Mouse (Mus musculus) heart, embryonic 11.5 days (tissue): Measurements from ENCODE around the gene Cd28. TPM values are rescaled to one million over a fixed set of nuclear protein-coding genes. Genes with fewer than 3 reads are reported as not detected.

Source experiments
- ATAC-seq: fragments of 200-750 bp; cut with Nextera tagmentation; replicated peaks from 2 replicates; pipeline ENCODE4 v1.8.0; 2017; ENCODE audit warnings: moderate library complexity; ENCODE audit not compliant: insufficient number of reproducible peaks, low FRiP score, low TSS enrichment
- H3K27ac ChIP-seq: fragments of 300-500 bp; sonication (generic); 2 replicates; pipeline ENCODE4 v1.5.1; 2014; ENCODE audit warnings: mild to moderate bottlenecking, low read depth, low read length
- H3K27me3 ChIP-seq: fragments of 300-500 bp; sonication (generic); 2 replicates; pipeline ENCODE4 v1.6.1; 2014; ENCODE audit warnings: mild to moderate bottlenecking, low read length, mixed read lengths; ENCODE audit not compliant: control insufficient read depth, insufficient read depth
- H3K36me3 ChIP-seq: fragments of 300-500 bp; sonication (generic); 2 replicates; pipeline ENCODE4 v1.6.1; 2014; ENCODE audit warnings: mild to moderate bottlenecking, low read length, moderate library complexity, mixed read lengths; ENCODE audit not compliant: control insufficient read depth, insufficient read depth
- H3K4me1 ChIP-seq: fragments of 300-500 bp; sonication (generic); 2 replicates; pipeline ENCODE4 v1.6.1; 2014; ENCODE audit warnings: low read length; ENCODE audit not compliant: control insufficient read depth, insufficient read depth
- H3K4me2 ChIP-seq: fragments of 300-500 bp; sonication (generic); 2 replicates; pipeline ENCODE4 v1.6.1; 2014; ENCODE audit warnings: mild to moderate bottlenecking, moderate library complexity
- H3K4me3 ChIP-seq: fragments of 300-500 bp; sonication (generic); 2 replicates; pipeline ENCODE4 v1.5.1; 2014; ENCODE audit warnings: low read depth, low read length
- H3K9ac ChIP-seq: fragments of 300-500 bp; sonication (generic); 2 replicates; pipeline ENCODE4 v1.6.1; 2014; ENCODE audit warnings: mild to moderate bottlenecking, low read depth, low read length, moderate library complexity
- H3K9me3 ChIP-seq: fragments of 300-500 bp; sonication (generic); replicated peaks from 2 replicates; pipeline ENCODE4 v1.6.1; 2016; ENCODE audit warnings: low read length; ENCODE audit not compliant: control insufficient read depth
- WGBS: fragments of 180-500 bp; shearing (Covaris S2); extraction: QIAGEN DNeasy Blood & Tissue Kit; methylation state at CpG from one replicate; pipeline ENCODE4 v1.1.7; 2014; ENCODE audit not compliant: insufficient replicate concordance; 5-methylcytosine and 5-hydroxymethylcytosine counted together
- polyA plus RNA-seq: library from polyadenylated mRNA; unstranded; fragments of >200 nt; fragmentation: Nextera tagmentation; extraction: Ambion mirVana; gene quantifications from 2 replicates; pipeline ENCODE4 v1.2.1, GENCODE M21; 2014

Gene Cd28
- polyA plus RNA-seq, 1 experiment from 2014 or later: 0.07 TPM

DNA sequence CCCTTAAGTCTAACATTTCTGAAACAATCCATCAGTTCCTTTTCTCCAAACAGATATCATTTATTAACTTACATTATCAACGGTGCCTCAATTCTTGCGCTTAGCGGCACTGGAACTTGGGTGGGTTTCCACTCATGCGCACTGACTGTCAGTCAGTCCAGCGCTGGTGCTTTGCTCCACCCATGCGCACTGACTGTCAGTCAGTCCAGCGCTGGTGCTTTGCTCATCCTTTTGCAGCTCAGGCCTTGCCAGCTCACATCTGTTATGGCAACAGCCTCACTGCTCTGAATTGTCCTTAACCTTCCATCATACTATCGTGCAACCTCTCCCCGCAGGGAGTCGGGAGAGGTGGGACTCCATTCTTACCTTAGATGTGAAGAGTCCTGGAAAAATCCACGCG is 37.4 kb downstream of the Cd28 start:
- H3K36me3 ChIP-seq: no peaks in the 10 kb centered on the region
- H3K4me2 ChIP-seq: no peak overlapping the region
- ATAC-seq: no peak
- no peak overlapping the region for H3K4me3 ChIP-seq
- 88% methylated on average over 12 of the region's 12 CpGs for WGBS
- no peak overlapping the region for H3K27ac ChIP-seq
- H3K9me3 ChIP-seq: no peaks in the 10 kb centered on the region
- no peaks in the 10 kb centered on the region for H3K27me3 ChIP-seq
- H3K4me1 ChIP-seq: 0 out of 2 replicates have a peak, but pooled peaks cover 5% of the 10 kb centered on the region
- no peak overlapping the region for H3K9ac ChIP-seq

DNA sequence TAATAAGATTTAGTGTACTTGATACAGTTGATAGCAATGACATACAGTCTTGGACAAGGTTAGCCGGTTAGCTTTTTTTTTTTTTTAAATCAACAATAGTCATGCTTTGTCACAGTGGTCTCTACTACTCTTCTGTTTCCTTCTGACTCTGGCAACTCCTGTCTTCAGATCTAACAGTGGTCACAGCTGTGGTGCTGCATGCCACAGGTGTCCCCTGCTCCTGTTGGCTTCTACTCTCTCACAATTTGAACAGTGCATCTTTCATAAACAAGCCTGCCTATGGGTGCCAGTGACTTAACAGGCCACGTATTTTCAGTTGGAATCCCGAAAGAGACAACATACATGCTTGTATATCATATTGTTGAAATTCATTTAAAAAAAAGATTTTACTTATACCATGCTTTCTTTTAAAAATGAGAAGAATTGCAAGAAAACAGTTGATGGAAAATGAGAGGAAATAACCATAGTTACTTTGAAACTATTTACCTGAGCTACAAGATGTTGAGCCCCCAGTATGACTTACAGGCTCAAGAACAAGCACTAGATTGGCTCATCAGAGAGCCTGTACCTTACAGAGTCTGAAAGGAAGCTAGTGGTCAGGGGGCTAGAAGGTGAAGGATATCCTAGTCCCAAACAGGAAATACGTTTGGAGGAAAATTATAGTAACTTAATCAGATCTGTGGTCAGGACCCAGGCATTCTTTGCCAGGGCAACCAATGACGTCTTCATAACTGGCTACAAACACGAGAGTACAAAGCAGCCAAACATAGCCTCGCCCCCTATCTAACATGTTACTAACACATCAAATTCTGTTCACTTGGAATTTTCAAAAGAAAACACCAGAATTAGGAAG is 39.0 kb downstream of the Cd28 start:
- H3K27ac ChIP-seq: no peak overlapping the region
- no peaks in the 10 kb centered on the region for H3K36me3 ChIP-seq
- no peaks in the 10 kb centered on the region for H3K4me1 ChIP-seq
- H3K4me3 ChIP-seq: no peak overlapping the region
- ATAC-seq: no peak
- 73% methylated on average over 7 of the region's 7 CpGs for WGBS
- no peak overlapping the region for H3K4me2 ChIP-seq
- H3K9me3 ChIP-seq: no peaks in the 10 kb centered on the region
- no peaks in the 10 kb centered on the region for H3K27me3 ChIP-seq
- no peak overlapping the region for H3K9ac ChIP-seq

DNA sequence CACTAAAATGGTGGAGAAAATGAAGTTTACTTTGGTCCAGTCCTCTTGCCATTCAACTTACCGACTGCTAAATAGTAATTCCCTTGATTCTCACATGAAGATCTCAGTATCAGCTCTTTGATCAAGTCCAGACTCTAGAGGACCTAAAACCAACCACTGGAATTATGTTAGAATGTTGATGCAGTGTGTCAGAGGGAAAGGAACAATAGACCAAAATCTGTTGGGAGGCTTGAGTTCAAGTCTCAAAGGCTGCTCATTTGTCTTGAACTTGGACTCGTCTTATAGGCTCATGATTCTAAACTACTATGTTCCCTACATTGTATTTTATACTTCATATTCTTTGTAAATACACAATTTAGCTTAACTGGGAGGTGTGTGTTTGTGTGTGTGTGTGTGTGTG is 41.0 kb downstream of the Cd28 start:
- Histone ChIP-seq H3K36me3 (no peaks in the 10 kb centered on the region), H3K9me3 (no peaks in the 10 kb centered on the region), H3K27ac (no peak overlapping the region), H3K4me2 (no peak overlapping the region), H3K4me3 (no peak overlapping the region), H3K4me1 (no peaks in the 10 kb centered on the region), H3K9ac (no peak overlapping the region), H3K27me3 (no peaks in the 10 kb centered on the region)
- no peak for ATAC-seq
- WGBS: 83% methylated on average over 2 of the region's 2 CpGs

DNA sequence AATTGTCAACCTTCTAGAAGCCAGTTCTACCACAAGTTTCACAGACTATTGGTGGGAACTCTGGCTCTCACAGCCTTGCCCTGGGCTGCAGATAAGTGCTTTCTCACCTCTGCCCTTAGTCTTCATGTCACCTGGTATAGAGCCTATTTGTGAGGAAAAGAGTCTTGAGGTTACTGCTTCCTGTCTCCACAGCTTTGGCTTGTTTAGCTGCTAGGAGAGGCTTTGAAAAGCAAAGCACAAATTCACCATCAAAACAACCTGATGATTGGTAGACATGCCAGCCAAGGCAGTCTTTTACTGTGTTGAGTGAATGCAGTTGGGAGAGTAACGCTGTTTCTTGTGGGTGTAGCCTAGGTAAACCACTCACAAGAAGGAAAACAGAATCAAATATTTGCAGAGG is 41.6 kb downstream of the Cd28 start:
- Histone ChIP-seq H3K4me1 (no peaks in the 10 kb centered on the region), H3K4me3 (no peak overlapping the region), H3K9me3 (no peaks in the 10 kb centered on the region), H3K36me3 (no peaks in the 10 kb centered on the region), H3K27me3 (no peaks in the 10 kb centered on the region), H3K4me2 (no peak overlapping the region), H3K27ac (no peak overlapping the region), H3K9ac (no peak overlapping the region)
- WGBS: 81% methylated on average over 1 of the region's 1 CpGs
- no peak for ATAC-seq

DNA sequence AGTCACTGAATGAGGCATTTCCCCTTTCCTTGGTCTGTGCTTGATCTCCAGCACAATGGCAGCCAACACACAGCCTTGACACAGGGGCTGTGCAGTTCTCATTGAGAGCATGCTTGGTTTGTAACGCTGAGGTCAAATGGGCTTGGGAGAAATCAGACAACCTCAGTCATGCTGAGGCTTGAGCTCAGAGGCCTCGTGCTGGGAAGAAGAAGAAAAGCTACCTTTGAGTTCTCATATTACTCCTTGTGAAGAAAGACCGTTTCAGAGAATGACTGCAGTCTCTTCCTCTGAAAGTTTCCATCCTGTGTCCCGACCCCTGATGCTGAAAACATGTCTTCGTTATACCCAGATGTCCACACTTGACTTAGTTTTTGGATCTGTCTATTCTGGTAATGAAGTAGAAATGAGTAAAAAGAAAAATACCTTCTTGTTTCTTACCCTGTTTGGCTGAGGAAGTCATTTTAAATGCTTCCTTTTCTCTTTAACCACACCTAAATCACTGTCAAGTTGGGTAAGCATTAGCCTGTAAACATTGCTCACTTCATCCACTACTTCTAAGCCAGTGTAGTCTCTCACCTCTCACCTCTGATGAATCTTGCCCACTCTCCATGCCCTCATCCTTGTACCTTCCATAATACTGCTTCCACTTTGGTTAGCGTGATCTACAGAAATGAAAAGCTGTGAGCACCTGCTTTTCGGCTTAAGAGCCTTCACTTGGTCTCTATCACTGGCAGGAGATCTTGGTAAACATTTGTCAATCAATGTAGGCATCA is 43.1 kb downstream of the Cd28 start:
- Histone ChIP-seq H3K4me2 (no peak overlapping the region), H3K9me3 (no peaks in the 10 kb centered on the region), H3K27me3 (no peaks in the 10 kb centered on the region), H3K4me1 (no peaks in the 10 kb centered on the region), H3K36me3 (no peaks in the 10 kb centered on the region), H3K27ac (no peak overlapping the region), H3K9ac (no peak overlapping the region), H3K4me3 (no peak overlapping the region)
- WGBS: 65% methylated on average over 7 of the region's 7 CpGs
- no peak for ATAC-seq

DNA sequence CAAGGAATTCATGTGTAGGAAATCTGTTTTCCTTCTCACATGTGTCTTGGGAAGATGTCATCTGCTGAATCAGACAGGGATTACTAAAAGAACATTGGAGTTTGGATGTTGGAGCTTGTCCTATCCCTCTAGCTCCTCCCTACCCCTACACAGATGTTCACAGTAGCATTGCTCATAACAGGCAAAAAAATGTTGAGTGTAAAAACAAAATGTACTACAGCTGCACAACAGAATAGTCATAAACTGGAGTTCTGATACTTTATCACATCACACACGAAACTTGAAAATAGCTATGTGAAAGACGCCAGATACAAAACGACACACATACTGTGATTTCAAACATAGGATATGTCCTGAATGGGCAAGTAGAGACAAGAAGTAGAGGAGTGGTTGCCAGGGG is 43.9 kb downstream of the Cd28 start:
- no peak overlapping the region for H3K27ac ChIP-seq
- no peaks in the 10 kb centered on the region for H3K9me3 ChIP-seq
- no peaks in the 10 kb centered on the region for H3K36me3 ChIP-seq
- H3K27me3 ChIP-seq: no peaks in the 10 kb centered on the region
- H3K4me3 ChIP-seq: no peak overlapping the region
- no peak overlapping the region for H3K4me2 ChIP-seq
- no peaks in the 10 kb centered on the region for H3K4me1 ChIP-seq
- ATAC-seq: no peak
- WGBS: 80% methylated on average over 3 of the region's 3 CpGs
- H3K9ac ChIP-seq: no peak overlapping the region

DNA sequence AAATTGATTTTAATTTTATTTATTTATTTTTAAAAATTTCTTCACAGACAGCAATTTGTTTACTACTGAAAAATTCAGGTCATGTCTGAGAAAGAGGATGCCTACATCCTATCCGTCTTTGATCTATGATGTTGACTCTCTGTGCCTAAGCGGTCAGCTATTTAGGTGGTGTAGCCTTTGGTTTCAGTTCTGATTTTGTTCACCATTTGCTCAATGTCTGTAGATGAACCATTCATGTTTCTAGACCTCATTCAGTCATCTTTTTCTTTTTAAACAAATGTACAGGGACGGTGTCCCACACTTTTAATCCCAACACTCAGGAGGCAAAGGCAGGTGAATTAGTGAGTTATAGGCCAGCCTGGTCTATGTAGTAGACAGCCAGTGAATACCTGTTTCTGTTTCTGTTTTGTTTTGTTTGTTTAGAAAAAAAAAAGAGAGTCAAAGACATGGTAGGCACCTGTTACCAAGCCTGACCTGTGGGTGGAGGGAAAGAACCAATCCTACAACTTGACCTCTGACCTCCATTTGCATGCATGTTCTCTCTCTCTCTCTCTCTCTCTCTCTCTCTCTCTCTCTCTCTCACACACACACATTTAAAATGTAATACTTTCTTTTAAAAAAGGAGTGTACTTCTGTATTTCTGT is 45.0 kb downstream of the Cd28 start:
- ATAC-seq: no peak
- H3K4me2 ChIP-seq: no peak overlapping the region
- no peaks in the 10 kb centered on the region for H3K27me3 ChIP-seq
- H3K9ac ChIP-seq: no peak overlapping the region
- H3K36me3 ChIP-seq: no peaks in the 10 kb centered on the region
- H3K9me3 ChIP-seq: no peaks in the 10 kb centered on the region
- no peaks in the 10 kb centered on the region for H3K4me1 ChIP-seq
- 89% methylated on average over 3 of the region's 3 CpGs for WGBS
- no peak overlapping the region for H3K27ac ChIP-seq
- no peak overlapping the region for H3K4me3 ChIP-seq

DNA sequence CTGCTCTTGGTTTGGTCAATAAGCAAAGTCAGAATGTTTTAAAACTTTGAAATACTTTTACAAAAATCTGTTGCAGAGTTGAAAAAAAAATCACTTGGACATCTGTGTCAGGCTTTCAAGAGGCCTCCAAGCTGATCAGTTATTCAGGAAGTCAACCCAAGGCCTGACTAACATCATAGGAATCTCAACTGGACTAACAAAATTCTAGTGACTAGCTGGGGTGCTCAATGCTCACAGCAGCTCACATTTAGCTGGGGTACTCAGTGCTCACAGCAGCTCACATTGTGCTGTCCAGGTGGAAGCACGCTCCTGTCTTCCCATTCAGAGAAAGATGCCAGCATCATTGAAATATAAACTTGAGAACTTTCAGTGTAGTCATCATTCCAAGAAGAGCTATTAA is 45.9 kb downstream of the Cd28 start:
- WGBS: 77% methylated on average over 1 of the region's 1 CpGs
- Histone ChIP-seq H3K27me3 (no peaks in the 10 kb centered on the region), H3K27ac (no peak overlapping the region), H3K4me3 (no peak overlapping the region), H3K4me2 (no peak overlapping the region), H3K9ac (no peak overlapping the region), H3K4me1 (no peaks in the 10 kb centered on the region), H3K9me3 (no peaks in the 10 kb centered on the region), H3K36me3 (no peaks in the 10 kb centered on the region)
- ATAC-seq: no peak
